Mouse (Mus musculus) forebrain, embryonic 15.5 days (tissue): ENCODE measurements around the gene Asna1. TPM values are rescaled to one million over a fixed set of nuclear protein-coding genes. Genes with fewer than 3 reads are reported as not detected.

ENCODE experiments used
- ATAC-seq: fragments of 200-750 bp; cut with Nextera tagmentation; replicated peaks from 2 replicates; pipeline ENCODE4 v1.8.0; 2017; ENCODE audit warnings: mild to moderate bottlenecking, moderate TSS enrichment, moderate library complexity
- H3K27ac ChIP-seq: fragments of 300-500 bp; sonication (generic); replicated peaks from 2 replicates; pipeline ENCODE4 v1.5.1; 2015; ENCODE audit warnings: mild to moderate bottlenecking, inconsistent platforms
- H3K27me3 ChIP-seq: fragments of 300-500 bp; sonication (generic); 2 replicates; pipeline ENCODE4 v1.6.1; 2015; ENCODE audit warnings: inconsistent platforms
- H3K36me3 ChIP-seq: fragments of 300-500 bp; sonication (generic); 2 replicates; pipeline ENCODE4 v1.6.1; 2015; ENCODE audit warnings: mild to moderate bottlenecking, inconsistent platforms
- H3K4me1 ChIP-seq: fragments of 300-500 bp; sonication (generic); 2 replicates; pipeline ENCODE4 v1.6.1; 2015; ENCODE audit warnings: inconsistent platforms
- H3K4me2 ChIP-seq: fragments of 300-500 bp; sonication (generic); replicated peaks from 2 replicates; pipeline ENCODE4 v1.6.1; 2015; ENCODE audit warnings: mild to moderate bottlenecking, inconsistent platforms
- H3K4me3 ChIP-seq: fragments of 300-500 bp; sonication (generic); 2 replicates; pipeline ENCODE4 v1.5.1; 2015; ENCODE audit warnings: mild to moderate bottlenecking, inconsistent platforms
- H3K9ac ChIP-seq: fragments of 300-500 bp; sonication (generic); replicated peaks from 2 replicates; pipeline ENCODE4 v1.6.1; 2015; ENCODE audit warnings: mild to moderate bottlenecking, inconsistent platforms
- H3K9me3 ChIP-seq: fragments of 300-500 bp; sonication (generic); 2 replicates; pipeline ENCODE4 v1.6.1; 2016; ENCODE audit warnings: inconsistent platforms
- WGBS: fragments of 180-500 bp; shearing (Covaris S2); methylation state at CpG from one replicate; pipeline ENCODE4 v1.1.7; 2015; ENCODE audit warnings: mixed read lengths; 5-methylcytosine and 5-hydroxymethylcytosine counted together
- polyA plus RNA-seq: library from polyadenylated mRNA; unstranded; fragments of >200 nt; fragmentation: Nextera tagmentation; extraction: Ambion mirVana; gene quantifications from 2 replicates; pipeline ENCODE4 v1.2.1, GENCODE M21; 2015

Asna1 gene
- polyA plus RNA-seq, 1 experiment from 2014 or later = 154 TPM

GRCm38 (mm10) chr8:85007686-85008085 is 17.4 kb downstream of the Asna1 start:
- Histone ChIP-seq H3K9me3 (no peaks in the 10 kb centered on the region), H3K4me2 (no peak overlapping the region), H3K27me3 (peaks cover 27% of the 10 kb centered on the region), H3K4me1 (no peaks in the 10 kb centered on the region), H3K4me3 (no peak overlapping the region), H3K9ac (no peak overlapping the region), H3K36me3 (peaks cover under 1% of the 10 kb centered on the region; the same call in 1 of the 2 replicates), H3K27ac (no peak overlapping the region)
- no peak for ATAC-seq
- 17% methylated on average over 25 of the region's 25 CpGs for WGBS

DNA sequence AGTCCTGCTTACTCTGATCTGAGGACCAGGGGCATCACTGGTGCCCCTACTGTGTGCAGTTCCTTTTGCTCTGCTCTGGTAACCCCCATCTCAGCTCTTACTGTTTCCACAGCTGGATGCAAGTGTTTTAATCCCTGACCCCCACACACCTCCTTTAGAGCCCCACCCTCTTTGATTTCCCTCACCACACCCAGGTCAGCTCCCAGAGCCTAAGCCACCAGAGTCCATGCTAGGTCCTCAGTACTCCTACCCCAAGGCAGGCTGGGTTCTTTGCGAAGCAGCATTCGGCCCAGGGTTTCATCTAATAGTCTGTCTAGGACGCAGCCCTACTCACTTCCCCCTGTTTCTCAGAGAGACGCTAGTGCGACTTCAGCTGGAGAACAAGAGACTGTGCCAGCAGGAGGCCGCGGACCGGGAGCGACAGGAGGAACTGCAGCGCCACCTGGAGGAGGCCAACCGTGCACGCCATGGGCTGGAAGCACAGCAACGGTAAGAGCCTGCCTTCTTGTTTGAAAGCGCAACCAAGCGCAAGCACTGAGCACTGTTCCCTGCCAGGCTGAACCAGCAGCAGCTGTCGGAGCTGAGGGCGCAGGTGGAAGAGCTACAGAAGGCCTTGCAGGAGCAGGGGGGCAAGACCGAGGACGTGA is 27.3 kb downstream of the Asna1 start:
- H3K9me3 ChIP-seq = no peaks in the 10 kb centered on the region
- H3K4me3 ChIP-seq = peak overlapping the region; percentile 12; the same call in 1 of the 2 replicates
- H3K36me3 ChIP-seq = peaks cover 6% of the 10 kb centered on the region; the same call in 1 of the 2 replicates
- peak overlapping the region; percentile 43; the same call in 1 of the 2 replicates for H3K27ac ChIP-seq
- 2% methylated on average over 19 of the region's 19 CpGs for WGBS
- peak overlapping the region; percentile 30 for H3K4me2 ChIP-seq
- H3K4me1 ChIP-seq = peaks cover 8% of the 10 kb centered on the region
- ATAC-seq = peak; percentile 77
- peak overlapping the region; percentile 30; the same call in 1 of the 2 replicates for H3K9ac ChIP-seq
- no peaks in the 10 kb centered on the region for H3K27me3 ChIP-seq

DNA sequence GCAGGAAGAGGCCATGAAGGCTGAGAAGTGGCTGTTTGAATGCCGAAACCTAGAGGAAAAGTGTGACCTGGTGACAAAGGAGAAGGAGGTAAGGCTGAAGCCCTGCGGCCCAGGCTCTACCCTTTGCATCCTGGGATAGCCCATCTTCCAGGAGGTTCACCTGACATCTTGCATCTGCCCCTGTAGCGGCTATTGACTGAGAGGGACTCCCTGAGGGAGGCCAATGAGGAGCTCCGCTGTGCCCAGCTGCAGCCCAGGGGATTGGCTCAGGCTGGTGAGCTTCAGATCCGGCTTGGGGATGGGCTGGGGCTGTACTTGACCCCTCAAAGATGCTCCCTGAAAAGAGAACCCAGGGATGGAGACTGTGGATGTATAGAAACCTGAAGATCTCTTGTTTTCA is 28.1 kb downstream of the Asna1 start:
- no peaks in the 10 kb centered on the region for H3K27me3 ChIP-seq
- no peak overlapping the region for H3K9ac ChIP-seq
- H3K4me2 ChIP-seq = no peak overlapping the region
- no peak overlapping the region for H3K27ac ChIP-seq
- no peaks in the 10 kb centered on the region for H3K9me3 ChIP-seq
- 71% methylated on average over 5 of the region's 5 CpGs for WGBS
- H3K4me1 ChIP-seq = peaks cover 8% of the 10 kb centered on the region
- ATAC-seq = no peak
- H3K4me3 ChIP-seq = no peak overlapping the region
- 0 out of 2 replicates have a peak, but pooled peaks cover 3% of the 10 kb centered on the region for H3K36me3 ChIP-seq

DNA sequence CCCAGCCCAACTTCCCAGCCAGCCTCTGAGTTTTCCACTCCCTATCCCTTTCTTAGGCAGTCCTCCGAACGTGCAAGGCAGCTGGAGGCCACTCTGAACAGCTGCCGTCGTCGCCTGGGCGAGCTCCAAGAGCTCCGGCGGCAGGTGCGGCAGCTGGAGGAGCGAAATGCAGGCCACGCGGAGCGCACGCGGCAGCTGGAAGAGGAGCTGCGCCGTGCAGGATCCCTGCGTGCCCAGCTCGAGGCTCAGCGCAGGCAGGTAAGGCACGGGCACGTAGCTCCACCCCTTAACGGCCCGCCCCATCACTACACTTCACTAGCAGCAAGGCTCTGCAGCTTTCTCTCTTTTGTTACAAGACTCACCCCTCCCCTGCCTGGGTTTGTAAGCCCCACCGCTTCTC is 29.4 kb downstream of the Asna1 start:
- no peak overlapping the region for H3K4me2 ChIP-seq

DNA sequence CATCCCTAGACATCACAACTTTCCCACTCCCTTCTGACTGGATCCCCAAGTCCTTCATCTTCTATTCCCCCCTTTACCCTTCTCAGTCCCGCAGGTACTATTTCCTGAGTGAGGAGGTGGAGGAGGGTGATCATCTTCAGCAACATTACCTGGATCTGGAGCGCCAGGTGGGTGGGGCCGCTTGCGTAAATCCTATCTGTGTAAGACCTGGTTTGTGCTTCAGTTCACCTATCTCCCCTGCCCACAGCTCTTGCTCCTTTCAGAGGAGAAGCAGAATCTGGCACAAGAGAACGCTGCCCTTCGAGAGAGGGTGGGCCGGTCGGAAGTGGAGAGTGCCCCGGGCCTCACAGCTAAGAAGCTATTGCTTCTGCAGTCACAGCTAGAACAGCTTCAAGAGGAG is 30.7 kb downstream of the Asna1 start:
- H3K36me3 ChIP-seq = 0 out of 2 replicates have a peak, but pooled peaks cover 3% of the 10 kb centered on the region
- no peak for ATAC-seq
- H3K9me3 ChIP-seq = no peaks in the 10 kb centered on the region
- no peak overlapping the region for H3K4me2 ChIP-seq
- no peak overlapping the region for H3K27ac ChIP-seq
- peaks cover 22% of the 10 kb centered on the region for H3K4me1 ChIP-seq
- no peak overlapping the region for H3K4me3 ChIP-seq
- no peak overlapping the region for H3K9ac ChIP-seq
- 92% methylated on average over 9 of the region's 9 CpGs for WGBS
- no peaks in the 10 kb centered on the region for H3K27me3 ChIP-seq

More for the DNA sequence above, 29.4 kb downstream of the Asna1 start:
- Histone ChIP-seq H3K27me3 (no peaks in the 10 kb centered on the region), H3K9ac (no peak overlapping the region), H3K36me3 (0 out of 2 replicates have a peak, but pooled peaks cover 3% of the 10 kb centered on the region), H3K27ac (no peak overlapping the region), H3K9me3 (no peaks in the 10 kb centered on the region), H3K4me1 (peaks cover 17% of the 10 kb centered on the region), H3K4me3 (no peak overlapping the region)
- 21% methylated on average over 25 of the region's 25 CpGs for WGBS
- ATAC-seq = no peak

- H3K4me3 ChIP-seq = peak overlapping the region; percentile 61
- peak overlapping the region; percentile 92 for H3K4me2 ChIP-seq
- H3K36me3 ChIP-seq = 0 out of 2 replicates have a peak, but pooled peaks cover 3% of the 10 kb centered on the region
- H3K27ac ChIP-seq = peak overlapping the region; percentile 56
- peak overlapping the region; percentile 67 for H3K9ac ChIP-seq
- peak; percentile 19; the same call in 1 of the 2 replicates for ATAC-seq
- under 1% methylated on average over 15 of the region's 15 CpGs for WGBS
- H3K4me1 ChIP-seq = peaks cover 20% of the 10 kb centered on the region
- H3K9me3 ChIP-seq = no peaks in the 10 kb centered on the region
- peaks cover 12% of the 10 kb centered on the region; the same call in 1 of the 2 replicates for H3K27me3 ChIP-seq
Measured at GRCm38 (mm10) chr8:84990836-84991235, 34.2 kb downstream of the Asna1 start.

GRCm38 (mm10) chr8:84990349-84990748 is 34.7 kb downstream of the Asna1 start, which contains the start of gene Hook2:
Gene Hook2, plus strand, starts transcription at chr8:84990603.
- H3K4me3 ChIP-seq = peak within 1 kb of the TSS; percentile 61
- H3K9me3 ChIP-seq = no peaks in the 10 kb centered on the region
- peaks cover 25% of the 10 kb centered on the region for H3K4me1 ChIP-seq
- H3K27me3 ChIP-seq = peaks cover 12% of the 10 kb centered on the region; the same call in 1 of the 2 replicates
- peak; percentile 92 for ATAC-seq
- peak within 1 kb of the TSS; percentile 67 for H3K9ac ChIP-seq
- H3K36me3 ChIP-seq = 0 out of 2 replicates have a peak, but pooled peaks cover 3% of the 10 kb centered on the region
- under 1% methylated on average over 28 of the region's 28 CpGs for WGBS
- H3K27ac ChIP-seq = peak within 1 kb of the TSS; percentile 90
- peak within 1 kb of the TSS; percentile 92 for H3K4me2 ChIP-seq

DNA sequence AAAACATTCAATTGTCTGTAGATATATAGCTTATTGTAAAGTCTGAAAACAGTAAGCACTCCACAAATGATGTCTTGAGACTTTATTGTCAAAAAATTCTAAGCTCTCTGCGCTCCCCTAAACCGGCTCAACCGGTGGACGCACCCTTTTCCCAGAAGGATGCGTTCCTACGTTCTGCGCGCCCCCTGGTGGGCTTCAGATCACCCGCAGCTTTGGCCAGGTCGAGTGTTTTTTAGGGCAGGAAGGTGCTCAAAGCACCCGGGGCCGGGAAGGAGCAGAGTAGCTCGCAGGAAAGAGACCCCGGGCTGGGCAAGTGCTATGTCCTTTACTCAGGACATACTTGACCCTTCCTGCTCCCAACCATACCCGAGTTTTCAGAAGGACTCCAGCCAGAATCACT is 35.3 kb downstream of the Asna1 start:
- peak; percentile 58 for ATAC-seq
- peak overlapping the region; percentile 61 for H3K4me3 ChIP-seq
- H3K27me3 ChIP-seq = peaks cover 12% of the 10 kb centered on the region; the same call in 1 of the 2 replicates
- 0% methylated on average over 15 of the region's 15 CpGs for WGBS
- H3K36me3 ChIP-seq = no peaks in the 10 kb centered on the region
- peaks cover 30% of the 10 kb centered on the region for H3K4me1 ChIP-seq
- peak overlapping the region; percentile 67 for H3K9ac ChIP-seq
- H3K4me2 ChIP-seq = peak overlapping the region; percentile 92
- H3K9me3 ChIP-seq = no peaks in the 10 kb centered on the region
- peak overlapping the region; percentile 90 for H3K27ac ChIP-seq

DNA sequence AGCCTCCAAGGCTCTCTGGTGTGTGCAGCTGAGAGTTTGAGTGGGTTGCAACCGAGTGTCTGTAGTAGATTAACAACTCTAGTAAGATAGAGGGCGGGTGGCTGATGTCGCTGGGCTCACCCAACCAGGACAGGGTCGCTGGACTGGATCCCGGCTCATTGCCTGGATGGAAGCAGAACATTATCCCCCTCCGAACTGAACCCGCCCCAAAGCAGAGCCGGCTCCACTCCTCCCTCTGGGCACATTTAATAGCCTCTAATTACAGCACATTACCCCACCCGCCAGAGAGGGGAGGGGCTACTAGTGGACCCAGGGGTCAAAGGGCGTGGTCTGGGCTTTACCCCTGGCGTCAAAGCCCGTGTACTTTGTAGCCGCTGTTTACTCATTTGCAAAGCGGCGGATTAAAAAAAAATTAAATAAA is 35.8 kb downstream of the Asna1 start:
- Histone ChIP-seq H3K9ac (0 out of 2 replicates have a peak overlapping the region, but pooled peaks have one; percentile 67), H3K4me1 (peaks cover 34% of the 10 kb centered on the region), H3K9me3 (no peaks in the 10 kb centered on the region), H3K27ac (no peak overlapping the region), H3K36me3 (no peaks in the 10 kb centered on the region), H3K4me2 (peak overlapping the region; percentile 92), H3K27me3 (peaks cover 12% of the 10 kb centered on the region; the same call in 1 of the 2 replicates), H3K4me3 (peak overlapping the region; percentile 61; the same call in 1 of the 2 replicates)
- WGBS = 13% methylated on average over 15 of the region's 15 CpGs
- no peak for ATAC-seq

DNA sequence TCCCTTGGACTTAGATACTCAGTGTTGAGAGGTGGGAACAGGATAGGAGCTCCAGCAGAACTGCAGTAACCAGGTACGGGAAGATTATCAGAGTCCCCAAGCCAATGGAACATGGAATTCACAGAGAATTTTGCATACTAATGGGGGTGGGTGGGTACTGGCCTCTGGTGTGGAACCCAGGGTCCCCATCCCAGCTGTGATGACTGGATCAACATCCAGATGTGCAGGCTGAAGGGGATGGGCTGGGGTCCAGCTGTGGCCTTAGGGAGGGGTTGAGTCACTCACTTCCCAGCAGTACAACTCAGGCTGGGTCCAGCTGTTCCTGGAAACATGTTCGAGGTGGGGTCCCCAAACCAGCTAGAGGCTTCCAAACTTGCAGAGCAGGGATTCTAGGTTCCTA is 37.2 kb downstream of the Asna1 start:
- Histone ChIP-seq H3K4me3 (no peak overlapping the region), H3K27me3 (peaks cover 12% of the 10 kb centered on the region; the same call in 1 of the 2 replicates), H3K4me1 (peaks cover 34% of the 10 kb centered on the region), H3K27ac (no peak overlapping the region), H3K4me2 (no peak overlapping the region), H3K9me3 (no peaks in the 10 kb centered on the region), H3K36me3 (no peaks in the 10 kb centered on the region), H3K9ac (no peak overlapping the region)
- no peak for ATAC-seq
- WGBS = 67% methylated on average over 2 of the region's 2 CpGs

DNA sequence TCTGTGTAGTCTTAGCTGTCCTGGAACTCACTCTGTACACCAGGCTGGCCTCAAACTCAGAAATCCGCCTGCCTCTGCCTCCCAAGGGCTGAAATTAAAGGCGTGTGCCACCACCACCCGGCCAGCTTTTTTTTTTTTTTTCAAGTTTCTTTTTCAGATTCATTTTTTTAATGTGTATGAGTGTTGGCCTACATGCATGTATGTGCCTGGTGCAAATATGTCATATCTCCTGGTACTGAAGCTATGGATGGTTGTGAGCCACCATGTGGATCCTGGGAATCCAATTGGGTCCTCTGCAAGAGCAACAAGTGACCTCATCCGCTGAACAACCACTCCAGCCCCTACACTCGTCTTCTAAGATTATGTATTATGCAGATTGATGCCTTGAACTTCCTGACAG is 37.7 kb downstream of the Asna1 start:
- H3K27ac ChIP-seq = no peak overlapping the region
- no peaks in the 10 kb centered on the region for H3K36me3 ChIP-seq
- H3K27me3 ChIP-seq = peaks cover 12% of the 10 kb centered on the region; the same call in 1 of the 2 replicates
- no peak overlapping the region for H3K4me2 ChIP-seq
- peaks cover 34% of the 10 kb centered on the region for H3K4me1 ChIP-seq
- 85% methylated on average over 5 of the region's 5 CpGs for WGBS
- ATAC-seq = no peak
- no peak overlapping the region for H3K9ac ChIP-seq
- H3K9me3 ChIP-seq = no peaks in the 10 kb centered on the region
- H3K4me3 ChIP-seq = no peak overlapping the region

DNA sequence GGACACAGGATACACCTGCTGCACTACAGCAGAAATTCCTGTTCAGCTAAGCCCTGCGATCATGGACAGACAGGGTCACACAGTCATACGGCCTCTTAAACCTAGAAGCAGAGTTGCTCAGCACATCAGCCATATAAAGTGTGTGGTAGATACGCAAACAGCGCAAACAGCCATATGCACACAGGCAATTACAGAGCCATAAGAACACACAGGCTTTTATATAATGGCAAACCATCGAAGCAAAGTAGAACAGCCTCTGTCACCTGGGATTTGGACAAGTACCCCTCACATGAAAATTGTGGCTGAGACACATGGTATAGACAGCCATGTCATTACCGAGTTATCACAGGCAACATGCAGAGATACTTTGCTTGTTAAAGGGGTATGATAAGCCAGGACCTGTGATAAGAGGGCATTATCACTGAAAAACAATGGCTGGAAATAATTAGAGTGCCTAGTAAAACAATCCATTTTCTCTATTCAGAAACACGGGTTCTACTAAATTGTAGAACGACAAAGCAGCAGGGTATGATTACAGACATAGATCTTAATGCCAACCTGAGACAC is 38.6 kb downstream of the Asna1 start:
- Histone ChIP-seq H3K27ac (peak overlapping the region; percentile 85), H3K27me3 (peaks cover 12% of the 10 kb centered on the region; the same call in 1 of the 2 replicates), H3K9ac (peak overlapping the region; percentile 61), H3K9me3 (no peaks in the 10 kb centered on the region), H3K4me3 (peak overlapping the region; percentile 60), H3K36me3 (no peaks in the 10 kb centered on the region), H3K4me2 (peak overlapping the region; percentile 99), H3K4me1 (peaks cover 33% of the 10 kb centered on the region)
- WGBS = 33% methylated on average over 8 of the region's 8 CpGs
- no peak for ATAC-seq
